Mouse (Mus musculus) ZHBTc4 (cell line): ENCODE results near the gene Wdfy1.

Experiments
- DNase-seq: peaks from one replicate; pipeline ENCODE4 v3.0.0-alpha.2; 2011; ENCODE audit warnings: low read depth, low spot score

Wdfy1 gene

DNA sequence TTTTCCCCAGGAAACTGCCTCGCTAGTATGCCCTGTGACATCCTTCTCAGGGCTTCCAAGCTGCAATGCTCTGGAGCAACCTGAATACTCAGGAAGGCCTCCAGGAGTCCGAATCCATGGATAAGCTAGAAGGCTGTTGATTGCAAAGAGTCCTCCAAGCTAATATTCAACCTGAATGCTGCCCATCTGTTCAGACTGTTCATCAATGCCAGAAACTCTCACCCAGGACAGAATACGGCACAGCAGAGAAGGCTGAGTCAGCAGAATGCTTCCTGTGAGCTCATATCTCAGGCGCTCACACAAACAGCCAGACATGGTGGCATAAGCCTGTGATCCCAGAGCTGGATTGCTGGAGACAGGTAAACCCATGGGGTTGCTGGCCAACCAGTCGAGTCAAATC is 62.9 kb downstream of the Wdfy1 start:
- DNase-seq: no peak

DNA sequence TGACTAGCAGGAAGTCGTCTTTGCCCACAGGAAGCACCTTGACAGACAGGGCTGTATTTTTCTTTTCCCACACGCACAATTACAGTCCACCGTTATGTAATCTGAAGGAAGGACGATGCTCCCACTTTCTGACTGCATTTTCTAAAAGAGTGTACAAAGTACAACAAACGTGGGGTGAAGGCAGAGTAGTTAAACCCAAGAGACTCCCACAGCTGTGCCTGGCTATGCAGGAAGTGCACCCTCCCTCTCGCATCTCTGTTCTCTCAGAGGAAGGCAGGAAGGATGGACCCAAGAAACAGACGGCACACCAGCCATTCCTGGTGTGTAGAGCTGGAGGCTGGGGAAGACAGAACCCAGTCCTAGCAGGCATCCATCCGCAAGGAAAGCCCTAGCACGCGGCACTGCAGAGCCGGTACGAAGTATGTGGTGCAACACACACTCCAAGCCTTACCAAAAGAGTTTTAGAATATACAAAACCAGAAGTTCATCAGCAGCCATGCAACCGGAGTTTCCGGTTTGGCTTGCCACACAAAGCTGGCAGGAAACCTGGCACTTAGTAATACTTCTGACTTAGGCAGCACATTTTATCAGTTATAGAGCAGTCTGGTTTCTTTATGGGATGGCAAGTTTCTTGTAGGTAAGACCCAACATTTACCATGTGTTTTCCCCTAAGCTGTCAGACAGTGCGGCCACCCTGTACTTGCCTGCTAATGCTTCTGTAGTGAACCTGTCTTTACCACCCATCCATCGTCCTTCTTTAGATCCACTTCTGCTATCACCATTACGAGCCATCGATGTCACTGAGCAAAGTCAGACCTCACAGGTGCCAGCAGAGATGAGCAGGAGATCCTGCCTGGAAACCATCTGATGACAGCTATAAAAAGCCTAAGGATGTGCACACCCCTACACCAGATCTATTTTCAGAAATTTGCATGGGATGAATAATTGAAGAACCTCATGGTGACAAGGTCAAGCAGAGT is 64.5 kb downstream of the Wdfy1 start:
- no peak for DNase-seq

DNA sequence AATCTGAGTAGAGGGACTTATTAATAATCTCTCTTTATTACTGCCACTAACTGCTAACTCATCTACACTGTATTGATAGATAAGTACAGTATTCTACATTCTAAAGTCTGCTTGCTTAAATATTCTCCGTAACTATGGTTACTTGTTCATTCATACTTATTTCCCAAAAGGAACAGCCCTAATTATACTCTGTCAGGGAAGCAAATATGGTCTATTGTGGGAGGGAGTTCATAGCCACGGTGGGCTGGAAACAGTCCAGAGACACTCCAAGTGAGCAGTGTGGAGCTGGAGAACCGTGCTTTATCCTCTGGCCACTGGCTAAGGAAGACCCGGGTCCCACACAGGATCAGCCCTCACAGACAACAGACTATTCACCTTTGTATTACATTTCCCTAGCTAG is 65.3 kb downstream of the Wdfy1 start:
- no peak for DNase-seq

- no peak for DNase-seq
These were observed 65.7 kb downstream of the Wdfy1 start for GRCm38 (mm10) chr1:79710216-79710615.

DNA sequence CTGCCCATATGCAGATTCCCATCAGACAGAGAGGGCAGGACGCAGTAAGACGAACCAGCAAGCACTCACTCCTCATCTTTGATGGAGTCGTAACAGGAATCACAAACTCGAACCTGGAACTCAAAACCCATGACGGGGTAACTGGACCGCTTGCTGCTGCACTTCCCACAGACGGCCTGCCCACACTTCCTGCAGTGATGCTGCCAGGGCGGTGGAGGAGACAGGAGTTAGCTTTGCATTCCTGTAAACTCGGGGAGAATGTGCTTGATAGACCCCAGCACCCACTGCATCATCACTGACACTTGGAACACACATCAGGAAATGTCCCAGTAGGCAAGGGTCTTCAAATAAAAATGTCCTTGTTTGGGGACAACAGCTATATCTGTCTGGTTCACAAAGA is 68.6 kb downstream of the Wdfy1 start:
- no peak for DNase-seq

GRCm38 (mm10) chr1:79706707-79707106 is 69.2 kb downstream of the Wdfy1 start:
- DNase-seq: no peak

- no peak for DNase-seq
These were observed 71.3 kb downstream of the Wdfy1 start for GRCm38 (mm10) chr1:79704672-79705071.

DNA sequence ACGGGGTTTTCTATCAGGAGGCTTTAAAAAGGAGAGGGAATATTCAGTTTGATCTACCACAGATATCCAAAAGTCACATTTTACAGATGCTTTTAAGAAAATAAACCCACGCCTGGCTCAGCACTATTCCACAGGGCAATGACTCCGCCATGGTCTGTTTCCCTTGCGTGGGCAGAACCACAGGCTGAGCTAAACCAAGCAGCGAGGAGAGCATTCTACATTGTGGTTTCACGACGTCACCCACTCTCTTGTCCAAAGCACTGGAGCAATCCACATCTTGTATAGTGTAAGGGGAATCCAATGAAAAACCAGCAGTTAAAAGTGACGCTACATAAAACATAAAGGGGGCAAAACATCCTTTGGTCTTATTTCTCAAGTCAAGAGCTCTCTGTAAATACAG is 72.4 kb downstream of the Wdfy1 start:
- no peak for DNase-seq

DNA sequence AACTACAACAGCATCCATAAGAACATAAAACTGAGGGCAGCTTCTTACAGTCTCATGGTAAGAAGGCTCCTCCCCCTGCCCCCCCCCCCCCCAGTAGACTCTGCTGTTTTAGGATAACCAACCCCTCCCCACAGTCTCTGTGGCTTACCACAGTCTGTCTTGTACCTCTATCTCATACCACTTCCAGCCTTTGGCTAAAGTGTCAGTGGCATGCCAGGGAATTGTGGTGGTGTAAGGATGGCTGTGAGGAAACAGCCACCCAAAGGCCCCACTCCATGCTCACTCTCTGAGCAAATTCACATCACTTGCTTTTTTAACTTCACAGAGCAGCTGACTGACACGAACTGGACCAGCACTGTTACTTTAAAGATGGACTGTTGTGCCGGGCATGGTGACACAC is 77.4 kb downstream of the Wdfy1 start:
- DNase-seq: no peak

- no peak for DNase-seq
These were observed 78.6 kb downstream of the Wdfy1 start for GRCm38 (mm10) chr1:79697382-79697781.

- no peak for DNase-seq
These were observed 79.0 kb downstream of the Wdfy1 start for GRCm38 (mm10) chr1:79696933-79697332.

DNA sequence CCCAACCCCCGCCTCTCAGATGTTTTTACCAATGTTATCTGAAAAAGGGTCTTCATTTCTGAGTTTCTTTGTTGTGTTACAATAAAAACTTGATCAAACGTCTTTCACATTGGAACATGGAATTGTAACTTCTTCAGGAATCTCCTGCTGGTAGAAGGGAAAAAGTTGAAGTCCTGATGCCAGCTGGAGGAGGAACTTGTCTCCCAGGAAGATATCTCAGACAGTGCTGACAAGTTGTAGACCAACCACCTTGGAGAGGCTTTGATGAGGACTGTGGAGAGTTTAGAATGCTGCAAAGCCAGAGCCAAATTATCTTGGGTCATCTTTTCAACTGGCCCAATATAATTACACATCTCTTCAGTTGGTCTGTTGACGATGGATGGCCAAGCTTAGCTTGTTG is 83.5 kb downstream of the Wdfy1 start:
- DNase-seq: no peak

DNA sequence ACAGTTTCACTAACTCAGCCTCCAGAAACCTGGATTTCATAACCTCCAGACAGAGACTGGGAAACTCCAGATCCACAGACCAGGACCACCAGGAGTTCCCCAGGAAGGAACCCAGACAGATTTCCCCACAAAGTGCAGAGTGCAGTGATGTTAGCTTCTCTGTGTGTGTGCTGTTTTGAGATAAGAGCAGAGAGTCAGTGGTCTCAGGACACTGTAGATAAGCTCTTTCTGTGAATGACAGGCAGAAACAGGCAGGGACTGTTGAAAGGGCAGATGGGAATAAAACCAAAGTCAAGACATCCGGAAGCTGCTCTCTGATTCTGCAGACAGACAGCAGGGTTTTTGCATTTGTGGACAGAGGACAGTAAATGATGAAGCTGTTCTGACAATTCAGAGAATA is 88.7 kb downstream of the Wdfy1 start:
- DNase-seq: no peak

GRCm38 (mm10) chr1:79684027-79684426 is 91.9 kb downstream of the Wdfy1 start:
- no peak for DNase-seq

- peak; percentile 23 for DNase-seq
These were observed 93.0 kb downstream of the Wdfy1 start for GRCm38 (mm10) chr1:79682936-79683335.

- no peak for DNase-seq
These were observed 95.2 kb downstream of the Wdfy1 start for GRCm38 (mm10) chr1:79680777-79681176.

DNA sequence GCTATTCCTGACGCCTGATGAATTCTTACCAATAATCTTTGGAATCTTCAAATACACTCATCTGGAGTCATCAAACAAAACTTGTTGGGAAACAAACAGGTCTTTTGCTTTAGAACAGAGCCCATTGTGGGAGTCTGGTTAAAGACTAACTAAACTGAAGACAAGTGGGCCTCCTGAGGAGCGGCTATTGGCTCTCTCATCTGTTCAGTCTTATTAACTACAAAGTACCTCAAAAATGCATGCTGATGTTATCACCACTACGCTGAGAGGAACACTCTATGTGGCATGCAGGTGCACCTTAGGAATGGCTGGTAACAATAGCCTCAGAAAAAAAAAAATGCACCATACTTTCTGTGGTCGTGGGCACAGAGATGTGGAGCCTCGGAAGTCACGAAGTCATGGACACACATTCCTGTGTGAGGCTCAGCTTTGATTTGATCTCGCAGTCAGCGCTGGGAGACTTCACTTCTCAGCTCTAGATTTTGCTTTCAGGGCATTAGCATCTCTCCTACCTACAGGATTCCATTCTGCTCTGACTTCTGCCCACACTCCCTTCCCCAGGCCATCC is 97.7 kb downstream of the Wdfy1 start:
- no peak for DNase-seq

- no peak for DNase-seq
These were observed 100.2 kb downstream of the Wdfy1 start for GRCm38 (mm10) chr1:79675716-79676115.

- DNase-seq: peak; percentile 69
These were observed 104.2 kb downstream of the Wdfy1 start, which contains the start of gene Ap1s3 for GRCm38 (mm10) chr1:79671543-79672337. Ap1s3 (minus strand) TSS chr1:79671972.

DNA sequence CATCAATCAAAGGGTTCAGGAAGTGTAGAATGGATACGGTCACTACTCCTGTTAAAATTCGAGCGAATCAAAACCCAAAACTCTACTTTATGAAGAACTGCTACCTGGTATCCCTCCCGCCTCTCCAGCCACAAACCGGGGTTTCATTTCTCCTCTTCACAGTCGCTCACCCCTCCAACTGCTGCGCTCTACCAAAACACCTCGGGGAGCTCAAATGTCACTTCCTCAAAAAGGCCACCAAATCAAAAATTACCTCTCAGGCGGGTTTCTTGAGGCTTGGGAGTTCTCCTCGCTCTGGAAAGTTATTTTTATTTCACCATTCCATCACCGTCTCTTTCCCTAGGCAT is 104.8 kb downstream of the Wdfy1 start:
- DNase-seq: no peak

DNA sequence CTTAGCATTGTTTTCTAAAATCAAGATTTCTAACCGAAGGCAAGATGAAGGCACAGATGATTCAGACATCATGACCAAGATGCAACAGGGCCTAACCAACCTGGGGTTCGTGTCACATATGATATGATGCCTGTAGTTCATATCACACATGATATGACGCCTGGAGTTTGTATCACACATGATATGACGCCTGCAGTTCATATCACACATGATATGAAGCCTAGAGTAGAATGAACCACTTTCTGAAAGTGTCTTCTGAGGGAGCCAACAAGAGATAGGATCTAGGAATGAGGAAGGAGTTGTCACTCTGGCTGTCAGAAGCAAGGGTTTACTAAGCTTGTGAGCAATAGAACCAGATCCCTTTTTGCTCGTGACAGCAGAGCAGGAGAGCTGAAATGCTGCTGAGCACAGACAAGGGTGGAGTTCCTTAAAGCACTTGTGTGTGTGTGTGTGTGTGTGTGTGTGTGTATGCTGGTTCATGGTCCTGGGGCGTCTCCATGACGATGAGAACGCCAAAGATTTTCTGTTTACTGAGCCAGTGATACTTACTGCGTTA is 106.4 kb downstream of the Wdfy1 start:
- no peak for DNase-seq

DNA sequence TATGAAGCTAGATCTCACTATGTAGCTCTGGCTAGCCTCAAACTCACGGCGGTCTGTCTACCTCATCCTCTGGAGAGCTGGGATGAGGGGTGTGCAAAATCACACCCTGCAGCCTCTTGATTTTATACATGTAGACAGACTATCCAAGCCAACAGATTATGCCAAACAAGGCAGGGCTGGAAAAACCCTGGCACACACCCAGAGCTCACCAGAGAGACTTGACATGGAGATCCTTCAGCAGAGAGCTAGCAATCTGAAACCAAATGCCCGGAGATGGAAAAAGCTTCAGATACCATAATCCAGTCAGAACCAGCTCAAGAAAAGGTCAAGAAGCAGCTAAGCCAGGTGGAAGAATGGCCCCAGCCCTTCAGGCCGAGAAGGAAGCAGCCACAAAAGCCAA is 111.0 kb downstream of the Wdfy1 start:
- DNase-seq: no peak
